Mouse (Mus musculus): ENCODE data around the gene Hebp1.

- no peak for TF ChIP-seq POLR2A (IDR thresholded peaks at IDR 0.05; ENCODE audit: low read depth, low read length)
- TF ChIP-seq CTCF (IDR thresholded peaks at IDR 0.05; ENCODE audit: extremely low read depth, insufficient read depth, insufficient read length, insufficient replicate concordance) = no peak
Observed at GRCm38 (mm10) chr6:135153719-135154118, 44.1 kb downstream of the Hebp1 start.

Data from spleen, adult 2 months (tissue).